ENCODE assay signal across 8 mouse cellular contexts in the genomic region with DNA sequence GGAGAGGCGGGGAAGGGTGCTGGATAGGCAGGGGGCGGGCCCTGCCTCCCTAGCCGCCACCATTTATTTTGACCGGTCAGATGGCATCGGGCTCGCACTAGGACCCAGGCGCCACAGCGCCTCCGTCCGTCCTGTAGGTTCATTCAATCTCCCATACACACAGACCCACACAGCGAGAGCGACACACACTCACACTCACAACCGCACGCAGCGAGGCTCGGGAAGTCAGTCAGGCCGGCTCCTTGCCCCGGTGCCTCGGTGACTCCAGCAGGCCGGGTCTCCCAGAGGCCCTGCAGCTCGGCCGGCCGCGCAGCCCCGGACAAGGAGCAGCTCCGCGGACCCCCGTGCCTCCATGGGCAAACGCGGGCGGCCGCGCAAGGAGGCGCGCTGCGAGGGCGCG. TPM values are rescaled to one million over a fixed set of nuclear protein-coding genes. Genes with fewer than 3 reads are reported as not detected.
DNase-seq lines count a peak whose midpoint lies in the region; ATAC-seq and TF ChIP-seq lines count a peak whose summit lies in the region.

Gene Mxi1 (plus strand): TSS at position 171 of the 400 bp plus-strand sequence.

- TF ChIP-seq CTCF in bone marrow macrophage, adult 2 months (IDR thresholded peaks at IDR 0.05; ENCODE audit: low read depth, low read length), result no peak

- H3K27me3 ChIP-seq in erythroblast, embryonic 14.5 days (ENCODE audit: control insufficient read depth), result peaks cover 26% of the 10 kb centered on the region
- H3K27me3 ChIP-seq in heart, embryonic 10.5 days (ENCODE audit: insufficient read depth, poor library complexity, severe bottlenecking), result no peaks in the 10 kb centered on the region
- no peaks in the 10 kb centered on the region for H3K27me3 ChIP-seq in kidney, embryonic 15.5 days
- H3K27me3 ChIP-seq in limb, embryonic 15.5 days, result no peaks in the 10 kb centered on the region
- no peaks in the 10 kb centered on the region for H3K27me3 ChIP-seq in midbrain, embryonic 16.5 days (ENCODE audit: control insufficient read depth, insufficient read depth, low read depth, low read length)

- no peaks in the 10 kb centered on the region for H3K9me3 ChIP-seq in erythroblast, embryonic 14.5 days (ENCODE audit: control insufficient read depth, low read length)
- no peaks in the 10 kb centered on the region for H3K9me3 ChIP-seq in heart, embryonic 10.5 days
- no peaks in the 10 kb centered on the region for H3K9me3 ChIP-seq in kidney, embryonic 15.5 days (replicated peaks)
- H3K9me3 ChIP-seq in limb, embryonic 15.5 days, result no peaks in the 10 kb centered on the region
- H3K9me3 ChIP-seq in midbrain, embryonic 16.5 days (replicated peaks; ENCODE audit: control insufficient read depth, low read length, poor library complexity, severe bottlenecking), result no peaks in the 10 kb centered on the region

- peak; percentile 61 for DNase-seq in B cell, adult 2 months
- peak; percentile 96 for DNase-seq in heart, embryonic 10.5 days (ENCODE audit: low spot score)
- DNase-seq in spleen, adult 18-20 months, result peak; percentile 49 to 65

- peaks cover 10% of the 10 kb centered on the region for H3K4me1 ChIP-seq in bone marrow macrophage, adult 2 months (ENCODE audit: control insufficient read depth, insufficient read depth, low read length)
- H3K4me1 ChIP-seq in erythroblast, embryonic 14.5 days (ENCODE audit: control insufficient read depth), result peaks cover 56% of the 10 kb centered on the region
- H3K4me1 ChIP-seq in heart, embryonic 10.5 days, result peaks cover 22% of the 10 kb centered on the region
- peaks cover 21% of the 10 kb centered on the region for H3K4me1 ChIP-seq in kidney, embryonic 15.5 days
- H3K4me1 ChIP-seq in limb, embryonic 15.5 days, result peaks cover 11% of the 10 kb centered on the region
- peaks cover 16% of the 10 kb centered on the region for H3K4me1 ChIP-seq in midbrain, embryonic 16.5 days (ENCODE audit: control insufficient read depth, insufficient read depth, low read length)

- H3K9ac ChIP-seq in kidney, embryonic 15.5 days, result peak within 1 kb of the TSS; percentile 87
- peak within 1 kb of the TSS; percentile 85 for H3K9ac ChIP-seq in limb, embryonic 15.5 days
- H3K9ac ChIP-seq in midbrain, embryonic 16.5 days (ENCODE audit: low read depth, low read length), result peak within 1 kb of the TSS; percentile 87

- peaks cover 9% of the 10 kb centered on the region for H3K36me3 ChIP-seq in erythroblast, embryonic 14.5 days (ENCODE audit: control insufficient read depth)
- H3K36me3 ChIP-seq in heart, embryonic 10.5 days, result no peaks in the 10 kb centered on the region
- no peaks in the 10 kb centered on the region for H3K36me3 ChIP-seq in kidney, embryonic 15.5 days
- H3K36me3 ChIP-seq in limb, embryonic 15.5 days, result no peaks in the 10 kb centered on the region
- no peaks in the 10 kb centered on the region for H3K36me3 ChIP-seq in midbrain, embryonic 16.5 days (ENCODE audit: control insufficient read depth, insufficient read depth, low read length)

- peak within 1 kb of the TSS; percentile 100 for H3K4me3 ChIP-seq in bone marrow macrophage, adult 2 months (ENCODE audit: insufficient read depth, low read length)
- peak within 1 kb of the TSS; percentile 99 for H3K4me3 ChIP-seq in erythroblast, embryonic 14.5 days (replicated peaks)
- peak within 1 kb of the TSS; percentile 98 for H3K4me3 ChIP-seq in heart, embryonic 10.5 days
- peak within 1 kb of the TSS; percentile 91 for H3K4me3 ChIP-seq in kidney, embryonic 15.5 days (replicated peaks)
- H3K4me3 ChIP-seq in limb, embryonic 15.5 days, result peak within 1 kb of the TSS; percentile 92
- peak within 1 kb of the TSS; percentile 98 for H3K4me3 ChIP-seq in midbrain, embryonic 16.5 days (ENCODE audit: low read depth, low read length)

- TF ChIP-seq POLR2A in bone marrow macrophage, adult 2 months (IDR thresholded peaks at IDR 0.05; ENCODE audit: borderline replicate concordance, low read depth, low read length), result no peak

- 0% methylated on average over 38 of the region's 38 CpGs for WGBS in heart, embryonic 10.5 days
- 0% methylated on average over 38 of the region's 38 CpGs for whole genome bisulfite sequencing in kidney, embryonic 15.5 days
- under 1% methylated on average over 38 of the region's 38 CpGs for WGBS in limb, embryonic 15.5 days
- WGBS in midbrain, embryonic 16.5 days, result under 1% methylated on average over 38 of the region's 38 CpGs

- ATAC-seq in kidney, embryonic 15.5 days (replicated peaks; ENCODE audit: low FRiP score), result peak; percentile 72
- ATAC-seq in limb, embryonic 15.5 days (ENCODE audit: insufficient number of reproducible peaks, low FRiP score, low TSS enrichment, low read depth), result no peak; the same call in 1 of the 2 replicates
- ATAC-seq in midbrain, embryonic 16.5 days, result peak; percentile 60

- peak within 1 kb of the TSS; percentile 94 for H3K27ac ChIP-seq in bone marrow macrophage, adult 2 months (ENCODE audit: insufficient read depth, low read depth, low read length)
- peak within 1 kb of the TSS; percentile 96 for H3K27ac ChIP-seq in heart, embryonic 10.5 days
- H3K27ac ChIP-seq in kidney, embryonic 15.5 days, result peak within 1 kb of the TSS; percentile 93
- H3K27ac ChIP-seq in limb, embryonic 15.5 days, result peak within 1 kb of the TSS; percentile 98
- H3K27ac ChIP-seq in midbrain, embryonic 16.5 days (ENCODE audit: low read length), result peak within 1 kb of the TSS; percentile 95

- H3K4me2 ChIP-seq in kidney, embryonic 15.5 days, result peak within 1 kb of the TSS; percentile 97
- peak within 1 kb of the TSS; percentile 91 for H3K4me2 ChIP-seq in limb, embryonic 15.5 days
- peak within 1 kb of the TSS; percentile 89 for H3K4me2 ChIP-seq in midbrain, embryonic 16.5 days (ENCODE audit: low read length)

RNA-seq across cellular contexts. Expression of gene Mxi1, which starts in this region (rescaled TPM):
- polyA plus RNA-seq in bone marrow macrophage, adult 2 months (2012; ENCODE audit: insufficient read depth, insufficient read length, missing spikeins), result 48.3 and 49.2 TPM in 2 replicates
- 12.9 and 14.0 TPM in 2 replicates for polyA plus RNA-seq in erythroblast, embryonic 14.5 days (2012)
- polyA plus RNA-seq in heart, embryonic 10.5 days (2016; fragmentation: Nextera tagmentation; extraction: Ambion mirVana), result 27.7 and 28.7 TPM in 2 replicates
- 37.3 and 40.2 TPM in 2 replicates for polyA plus RNA-seq in kidney, embryonic 15.5 days (2015; fragmentation: Nextera tagmentation; extraction: Ambion mirVana)
- 35.4 and 40.1 TPM in 2 replicates for polyA plus RNA-seq in limb, embryonic 15.5 days (2015; fragmentation: Nextera tagmentation; extraction: Ambion mirVana)
- polyA plus RNA-seq in midbrain, embryonic 16.5 days (2015; fragmentation: Nextera tagmentation; extraction: Ambion mirVana), result 37.2 and 40.8 TPM in 2 replicates
